Mouse (Mus musculus) lung, embryonic 14.5 days (tissue): Measurements from ENCODE around the gene Gm4792. TPM values are rescaled to one million over a fixed set of nuclear protein-coding genes. Genes with fewer than 3 reads are reported as not detected.

Experiments
- ATAC-seq: fragments of 200-750 bp; cut with Nextera tagmentation; 2 replicates; pipeline ENCODE4 v1.8.0; 2017; ENCODE audit warnings: mild to moderate bottlenecking, moderate TSS enrichment, moderate library complexity; ENCODE audit not compliant: insufficient read depth
- DNase-seq: peaks from one replicate; pipeline ENCODE4 v3.0.0-alpha.2; 2015
- H3K27ac ChIP-seq: fragments of 300-500 bp; sonication (generic); 2 replicates; pipeline ENCODE4 v1.5.1; 2014; ENCODE audit warnings: low read depth, mild to moderate bottlenecking, moderate library complexity
- H3K27me3 ChIP-seq: fragments of 300-500 bp; sonication (generic); 2 replicates; pipeline ENCODE4 v1.6.1; 2014; ENCODE audit warnings: low read length, control low read depth; ENCODE audit not compliant: insufficient read depth
- H3K36me3 ChIP-seq: fragments of 300-500 bp; sonication (generic); 2 replicates; pipeline ENCODE4 v1.6.1; 2014; ENCODE audit warnings: control low read depth; ENCODE audit not compliant: insufficient read depth
- H3K4me1 ChIP-seq: fragments of 300-500 bp; sonication (generic); 2 replicates; pipeline ENCODE4 v1.6.1; 2014; ENCODE audit warnings: antibody characterized with exemption, control low read depth; ENCODE audit not compliant: insufficient read depth
- H3K4me2 ChIP-seq: fragments of 300-500 bp; sonication (generic); 2 replicates; pipeline ENCODE4 v1.6.1; 2014; ENCODE audit warnings: mild to moderate bottlenecking
- H3K4me3 ChIP-seq: fragments of 300-500 bp; sonication (generic); 2 replicates; pipeline ENCODE4 v1.5.1; 2014; ENCODE audit warnings: low read depth, low read length
- H3K9ac ChIP-seq: fragments of 300-500 bp; sonication (generic); 2 replicates; pipeline ENCODE4 v1.6.1; 2014
- H3K9me3 ChIP-seq: fragments of 300-500 bp; sonication (generic); 2 replicates; pipeline ENCODE4 v1.6.1; 2016; ENCODE audit warnings: low read depth, low read length, control low read depth
- CTCF ChIP-seq: IDR thresholded peaks from 2 replicates; pipeline ENCODE4 v1.5.1; 2016; ENCODE audit warnings: antibody characterized with exemption, low read depth
- WGBS: fragments of 180-500 bp; shearing (Covaris S2); extraction: QIAGEN DNeasy Blood & Tissue Kit; methylation state at CpG from one replicate; pipeline ENCODE4 v1.1.7; 2014; 5-methylcytosine and 5-hydroxymethylcytosine counted together
- polyA plus RNA-seq: library from polyadenylated mRNA; unstranded; fragments of >200 nt; fragmentation: Nextera tagmentation; extraction: Ambion mirVana; gene quantifications from 2 replicates; pipeline ENCODE4 v1.2.1, GENCODE M21; 2014

Gm4792 gene
- polyA plus RNA-seq, 1 experiment from 2014 or later: not detected

- Histone ChIP-seq H3K4me2 (no peak overlapping the region), H3K4me1 (no peaks in the 10 kb centered on the region), H3K9me3 (no peaks in the 10 kb centered on the region), H3K27me3 (no peaks in the 10 kb centered on the region), H3K36me3 (no peaks in the 10 kb centered on the region), H3K9ac (no peak overlapping the region), H3K27ac (no peak overlapping the region), H3K4me3 (no peak overlapping the region)
- 40% methylated on average over 2 of the region's 2 CpGs for WGBS
- ATAC-seq (no peak), DNase-seq (no peak)
- TF ChIP-seq CTCF: no peak
Observed at GRCm38 (mm10) chr10:94276511-94276910, 22.0 kb downstream of the Gm4792 start.

DNA sequence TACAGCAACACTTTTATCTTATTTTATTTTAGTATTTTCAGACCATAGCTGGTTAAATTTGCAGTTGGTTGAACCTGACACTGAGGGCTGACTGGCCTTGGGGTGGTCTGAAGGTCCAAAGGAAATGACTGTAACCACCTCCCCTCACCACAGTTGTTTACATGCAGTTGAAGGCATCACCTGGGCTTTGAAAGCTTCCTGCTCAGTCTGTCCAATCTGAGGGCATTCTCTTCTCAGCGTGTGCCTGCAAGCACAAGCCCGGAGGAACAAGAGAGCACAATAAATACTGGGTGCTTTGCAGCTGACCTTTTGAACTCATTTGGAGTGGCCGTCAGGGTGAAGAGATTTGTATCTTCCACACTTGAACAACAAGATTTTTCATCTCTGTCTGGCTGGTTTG, 23.2 kb downstream of the Gm4792 start:
- no peaks in the 10 kb centered on the region for H3K9me3 ChIP-seq
- H3K36me3 ChIP-seq: no peaks in the 10 kb centered on the region
- H3K4me2 ChIP-seq: no peak overlapping the region
- no peak overlapping the region for H3K27ac ChIP-seq
- no peak overlapping the region for H3K9ac ChIP-seq
- WGBS: 9% methylated on average over 3 of the region's 3 CpGs
- no peak overlapping the region for H3K4me3 ChIP-seq
- no peaks in the 10 kb centered on the region for H3K4me1 ChIP-seq
- no peak for TF ChIP-seq CTCF
- DNase-seq: no peak
- no peaks in the 10 kb centered on the region for H3K27me3 ChIP-seq
- ATAC-seq: no peak

GRCm38 (mm10) chr10:94265656-94266542, 32.6 kb downstream of the Gm4792 start:
- no peak for TF ChIP-seq CTCF
- no peak overlapping the region for H3K4me2 ChIP-seq
- 68% methylated on average over 17 of the region's 17 CpGs for WGBS
- H3K9ac ChIP-seq: no peak overlapping the region
- no peak overlapping the region for H3K27ac ChIP-seq
- H3K4me3 ChIP-seq: no peak overlapping the region
- ATAC-seq (no peak), DNase-seq (peak; percentile 34)
- H3K36me3 ChIP-seq: no peaks in the 10 kb centered on the region
- H3K9me3 ChIP-seq: no peaks in the 10 kb centered on the region
- no peaks in the 10 kb centered on the region for H3K27me3 ChIP-seq
- H3K4me1 ChIP-seq: no peaks in the 10 kb centered on the region

- H3K9me3 ChIP-seq: no peaks in the 10 kb centered on the region
- no peak for ATAC-seq
Observed at GRCm38 (mm10) chr10:94263211-94263610, 35.3 kb downstream of the Gm4792 start.

DNA sequence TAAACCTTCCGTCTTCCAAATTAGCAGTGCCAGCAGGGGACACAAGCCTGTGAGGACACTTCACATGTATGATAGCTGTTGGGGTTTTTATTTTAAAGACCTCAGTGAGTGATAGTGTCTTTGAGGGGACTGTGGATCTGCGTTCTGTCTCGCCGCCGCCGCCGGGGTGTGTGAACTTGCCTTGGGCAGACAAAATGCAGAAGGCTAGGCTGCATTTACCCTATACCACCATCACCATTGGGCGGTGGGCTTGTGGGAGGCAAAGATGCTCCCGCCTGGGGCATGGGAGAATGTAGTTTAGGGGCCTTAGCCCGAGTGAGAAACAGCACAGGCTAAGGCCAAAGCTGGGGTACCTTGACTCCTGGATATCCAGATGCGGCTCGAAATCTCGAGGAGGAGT, 35.9 kb downstream of the Gm4792 start:
- ATAC-seq (no peak), DNase-seq (no peak)
- Histone ChIP-seq H3K9me3 (no peaks in the 10 kb centered on the region), H3K4me3 (no peak overlapping the region), H3K4me1 (no peaks in the 10 kb centered on the region), H3K4me2 (no peak overlapping the region), H3K36me3 (no peaks in the 10 kb centered on the region), H3K27me3 (no peaks in the 10 kb centered on the region), H3K9ac (no peak overlapping the region), H3K27ac (no peak overlapping the region)
- WGBS: 86% methylated on average over 13 of the region's 13 CpGs
- TF ChIP-seq CTCF: no peak

More at GRCm38 (mm10) chr10:94263211-94263610, 35.3 kb downstream of the Gm4792 start:
- H3K36me3 ChIP-seq: no peaks in the 10 kb centered on the region
- H3K4me1 ChIP-seq: no peaks in the 10 kb centered on the region
- no peak overlapping the region for H3K27ac ChIP-seq
- no peaks in the 10 kb centered on the region for H3K27me3 ChIP-seq
- H3K9ac ChIP-seq: no peak overlapping the region
- no peak overlapping the region for H3K4me2 ChIP-seq
- H3K4me3 ChIP-seq: no peak overlapping the region
- TF ChIP-seq CTCF: no peak
- DNase-seq: no peak
- WGBS: 74% methylated on average over 3 of the region's 3 CpGs

DNA sequence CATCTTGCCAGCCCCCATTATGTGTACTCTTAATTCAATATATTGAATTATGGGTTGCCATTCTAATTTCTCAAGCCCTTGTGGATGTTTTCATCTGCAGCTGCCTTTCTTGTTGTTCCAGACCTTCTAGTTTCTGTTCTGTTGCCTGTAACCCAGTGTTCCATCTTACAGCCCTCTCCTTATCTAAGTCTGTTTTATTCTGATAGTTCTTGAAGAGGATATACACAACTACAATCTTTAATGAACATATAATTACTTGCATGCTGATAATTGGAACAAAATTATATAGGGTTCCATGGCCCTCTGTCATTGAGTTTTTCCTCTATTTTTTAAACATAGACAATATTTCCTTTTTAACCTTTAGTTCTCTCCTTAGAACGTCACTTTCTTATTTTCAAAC, 38.0 kb downstream of the Gm4792 start:
- Histone ChIP-seq H3K9ac (no peak overlapping the region), H3K4me3 (no peak overlapping the region), H3K4me2 (no peak overlapping the region), H3K36me3 (no peaks in the 10 kb centered on the region), H3K27me3 (no peaks in the 10 kb centered on the region), H3K27ac (no peak overlapping the region), H3K4me1 (no peaks in the 10 kb centered on the region), H3K9me3 (no peaks in the 10 kb centered on the region)
- no peak for TF ChIP-seq CTCF
- ATAC-seq (no peak), DNase-seq (no peak)
- WGBS: 69% methylated on average over 1 of the region's 1 CpGs

DNA sequence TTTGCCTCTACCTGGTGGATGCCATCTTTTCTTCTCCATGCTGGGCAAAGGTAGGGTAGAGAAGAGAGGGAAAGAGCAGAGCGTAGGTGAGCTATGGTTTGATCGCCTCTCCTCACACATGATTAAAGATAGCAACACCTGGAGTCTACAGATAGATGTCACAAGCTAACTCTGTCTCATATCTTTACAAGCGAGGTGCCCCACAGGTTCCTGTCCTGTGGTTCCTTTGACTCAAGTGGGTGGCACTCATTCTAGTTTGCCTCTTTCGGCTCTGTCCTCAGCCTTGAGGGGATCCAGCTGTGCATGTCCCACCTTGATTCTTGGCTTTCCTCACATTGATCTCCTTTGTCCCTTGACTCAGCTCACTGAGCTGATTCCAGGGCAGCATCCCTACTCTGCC, 42.0 kb downstream of the Gm4792 start:
- DNase-seq (no peak), ATAC-seq (no peak)

More for the DNA sequence above, 42.0 kb downstream of the Gm4792 start:
- Histone ChIP-seq H3K4me2 (no peak overlapping the region), H3K9me3 (no peaks in the 10 kb centered on the region), H3K9ac (no peak overlapping the region), H3K27me3 (no peaks in the 10 kb centered on the region), H3K4me3 (no peak overlapping the region), H3K4me1 (no peaks in the 10 kb centered on the region), H3K27ac (no peak overlapping the region), H3K36me3 (no peaks in the 10 kb centered on the region)
- TF ChIP-seq CTCF: no peak
- WGBS: 81% methylated on average over 4 of the region's 4 CpGs
